Mouse (Mus musculus) Muller cell, postnatal 12 days (primary cell): ENCODE results near the gene E130114P18Rik.

Source experiments
- DNase-seq: peaks from one replicate; pipeline ENCODE4 v3.0.0-alpha.2; 2015; ENCODE audit errors: inconsistent ontology term

The E130114P18Rik gene

DNA sequence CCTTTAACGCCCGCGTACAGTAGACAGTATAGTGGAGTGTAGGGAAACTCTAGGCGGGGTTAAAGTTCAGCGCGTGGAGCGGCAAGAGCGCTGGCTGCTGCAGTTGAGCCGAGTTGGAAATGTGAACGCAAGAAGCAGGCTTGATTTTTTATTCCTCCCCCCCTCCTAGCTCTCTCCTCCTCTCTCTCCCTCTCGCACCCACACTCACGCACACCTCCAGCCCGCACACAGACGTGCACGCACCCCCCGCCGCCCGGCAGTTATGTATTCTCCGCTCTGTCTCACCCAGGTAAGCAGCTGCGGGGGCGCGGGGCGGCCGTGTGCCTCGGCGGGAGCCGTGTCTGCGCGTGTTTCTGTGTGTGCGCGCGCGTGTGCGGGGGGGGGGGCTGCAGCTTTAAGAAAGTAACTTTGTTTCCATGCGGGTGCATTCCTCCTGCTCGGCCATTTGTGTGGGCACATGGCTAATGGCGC lies at the start of gene E130114P18Rik:
E130114P18Rik (minus strand) TSS at position 373 of the 471 bp plus-strand sequence.
- peak; percentile 62 for DNase-seq

- DNase-seq, result peak; percentile 67
Measured at GRCm38 (mm10) chr4:97827115-97827514, 49.2 kb upstream of the E130114P18Rik start.

DNA sequence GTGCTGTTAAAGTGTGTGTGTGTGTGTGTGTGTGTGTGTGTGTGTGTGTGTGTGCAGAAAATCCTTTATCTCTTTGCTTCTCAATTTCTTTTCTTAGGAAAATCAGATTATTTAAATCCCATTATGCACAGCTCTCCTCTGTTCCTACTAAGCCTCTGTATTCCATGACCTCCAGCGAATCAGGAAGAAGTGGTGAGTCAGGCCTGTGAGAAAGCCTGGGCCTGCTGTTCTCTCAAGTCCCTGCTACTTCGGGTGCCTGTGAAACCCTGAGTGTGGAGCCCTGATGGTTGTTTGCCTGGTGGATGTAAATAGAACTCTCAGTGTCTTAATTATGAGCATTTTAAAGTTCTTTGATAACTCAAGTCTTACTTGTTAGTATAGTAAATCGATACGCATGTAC lies 48.0 kb upstream of the E130114P18Rik start:
- DNase-seq, result no peak

DNA sequence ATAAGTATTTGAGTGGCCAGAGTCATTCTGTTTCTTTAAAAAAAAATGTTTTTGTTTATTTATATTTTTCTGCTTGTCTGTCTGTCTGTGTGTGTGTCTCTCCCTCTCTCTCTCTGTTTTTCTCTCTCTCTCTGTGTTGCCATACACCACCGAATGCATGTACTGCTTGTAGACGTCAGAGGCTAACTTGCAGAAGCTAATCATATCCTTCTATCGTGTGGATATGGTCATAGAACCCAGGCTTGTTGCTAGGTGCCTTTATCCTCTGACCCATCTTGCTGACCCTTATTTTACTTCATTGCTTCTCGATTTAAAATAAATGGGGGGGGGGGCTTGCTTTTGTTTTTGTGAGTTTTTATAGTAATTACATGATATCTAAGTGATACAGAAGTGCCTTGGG lies 47.6 kb upstream of the E130114P18Rik start:
- DNase-seq, result no peak

DNA sequence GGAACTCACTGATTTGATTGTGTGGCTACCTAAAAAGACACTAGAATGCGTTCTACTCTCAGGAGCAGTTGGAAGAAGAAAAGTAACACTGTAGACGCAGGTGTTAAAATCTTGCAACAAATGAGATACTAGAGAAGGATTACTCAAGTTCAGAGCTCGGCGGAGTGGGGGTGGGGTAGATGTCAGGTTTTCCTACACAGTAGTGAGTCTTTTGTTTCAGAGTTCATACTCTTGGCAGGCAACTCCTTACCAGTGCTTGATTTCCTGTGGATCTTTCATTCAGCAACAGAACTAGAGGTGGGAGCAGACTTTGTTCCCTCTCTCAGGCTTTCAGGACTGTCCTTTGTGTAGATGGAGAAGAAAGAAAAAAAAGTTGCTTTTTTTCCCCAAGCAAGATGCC lies 46.6 kb upstream of the E130114P18Rik start:
- peak; percentile 75 for DNase-seq

- DNase-seq, result no peak
Measured at GRCm38 (mm10) chr4:97823512-97823911, 45.6 kb upstream of the E130114P18Rik start.

GRCm38 (mm10) chr4:97821556-97822251 lies 43.8 kb upstream of the E130114P18Rik start:
- DNase-seq, result peak; percentile 59

- DNase-seq, result no peak
Measured at GRCm38 (mm10) chr4:97820474-97821259, 42.8 kb upstream of the E130114P18Rik start.

DNA sequence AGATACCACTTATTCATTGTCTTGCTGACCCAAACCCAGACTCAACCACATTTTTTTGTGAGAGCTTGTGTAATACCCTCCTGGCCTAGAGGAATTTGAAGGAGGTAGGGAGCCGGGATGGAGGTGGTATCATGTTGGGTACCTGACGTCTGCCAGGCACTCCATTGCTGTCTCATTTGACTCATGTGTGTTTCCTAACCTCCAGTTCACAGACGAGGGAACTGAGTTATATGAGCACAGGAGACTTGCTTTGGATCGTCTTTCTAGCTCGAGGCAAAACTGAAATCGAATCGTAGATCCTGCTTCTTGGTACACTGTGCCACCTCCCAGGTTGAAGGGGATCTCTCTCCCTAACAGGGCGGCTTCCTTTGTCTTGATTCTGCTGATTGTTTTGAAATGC lies 41.2 kb upstream of the E130114P18Rik start:
- no peak for DNase-seq

- no peak for DNase-seq
Measured at GRCm38 (mm10) chr4:97818498-97818897, 40.6 kb upstream of the E130114P18Rik start.

DNA sequence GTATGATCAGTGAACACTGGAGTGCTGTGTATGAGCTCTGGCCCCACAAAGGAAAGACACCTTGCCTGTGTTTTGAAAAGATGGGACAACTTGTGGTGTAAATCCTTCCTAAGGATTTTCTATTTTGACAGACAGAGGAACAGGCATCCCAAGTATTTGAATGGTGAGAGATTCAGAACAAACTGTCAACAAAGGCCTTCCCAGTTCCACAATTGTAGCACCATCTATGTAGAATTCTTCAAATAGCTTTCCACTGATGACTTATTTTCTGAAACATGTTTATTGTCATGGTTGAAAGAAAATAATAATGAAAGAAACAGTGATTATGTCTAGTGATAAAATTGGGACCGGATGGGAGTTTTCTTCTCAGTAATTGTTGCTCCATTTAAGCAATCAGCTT lies 39.9 kb upstream of the E130114P18Rik start:
- peak; percentile 95 for DNase-seq

DNA sequence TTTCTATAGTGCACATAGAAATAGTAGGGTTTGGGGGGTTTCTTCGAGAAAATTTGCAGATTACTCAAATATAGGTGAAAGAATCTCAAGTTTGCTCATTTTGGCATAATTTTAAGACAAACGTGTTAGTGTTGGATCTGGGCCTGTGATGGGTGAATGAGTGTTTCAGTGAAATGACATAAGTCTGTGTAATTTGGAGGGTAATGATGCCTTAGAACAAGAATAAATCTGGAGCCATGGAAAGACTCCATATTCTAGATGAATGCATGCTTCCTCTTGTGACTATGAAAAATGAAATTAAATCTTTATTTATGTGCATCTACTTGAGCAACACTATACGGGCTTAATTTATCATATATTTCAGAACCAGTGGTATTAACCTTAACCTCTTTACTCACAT lies 38.9 kb upstream of the E130114P18Rik start:
- DNase-seq, result no peak

DNA sequence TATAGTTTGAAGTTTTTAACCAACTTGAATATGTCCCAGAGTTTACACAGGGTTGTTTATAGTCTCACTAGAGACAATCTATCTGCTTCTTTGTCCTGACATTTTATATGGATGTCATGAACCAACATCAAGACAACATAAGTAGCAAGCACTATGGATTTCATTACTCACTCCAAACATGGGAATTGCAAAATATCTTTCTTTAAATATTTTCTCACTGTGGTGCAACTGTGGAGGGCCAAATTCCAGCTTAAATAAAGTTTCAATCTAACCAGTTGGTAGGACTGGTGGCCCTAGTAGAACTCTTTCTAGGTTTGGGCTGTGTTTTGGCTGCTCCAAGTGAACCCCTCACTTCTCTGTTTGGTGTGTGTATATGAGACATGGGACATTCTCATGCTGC lies 38.1 kb upstream of the E130114P18Rik start:
- no peak for DNase-seq

DNA sequence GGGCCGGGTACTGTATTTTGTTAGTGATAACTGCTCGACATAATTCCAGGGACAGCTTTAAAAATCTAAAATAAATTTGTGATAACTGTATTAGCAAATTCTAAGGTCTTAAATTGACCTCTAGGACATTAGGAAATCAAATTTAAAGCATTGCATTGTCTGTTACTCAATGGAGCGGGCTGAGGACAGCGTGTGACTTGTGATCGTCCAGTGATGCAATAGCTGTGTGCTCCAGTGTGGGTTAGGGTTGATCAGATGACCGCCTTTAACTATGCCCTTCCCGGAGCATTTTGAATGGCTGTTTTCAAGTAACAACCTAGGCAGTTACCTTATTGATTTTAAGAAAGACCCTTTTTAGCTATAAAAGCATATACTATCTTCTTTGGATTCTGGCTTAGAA lies 36.6 kb upstream of the E130114P18Rik start:
- no peak for DNase-seq

GRCm38 (mm10) chr4:97813996-97814395 lies 36.1 kb upstream of the E130114P18Rik start:
- DNase-seq, result no peak

- no peak for DNase-seq
Measured at GRCm38 (mm10) chr4:97813035-97813434, 35.2 kb upstream of the E130114P18Rik start.

GRCm38 (mm10) chr4:97810348-97810939 lies 32.6 kb upstream of the E130114P18Rik start:
- DNase-seq, result no peak

DNA sequence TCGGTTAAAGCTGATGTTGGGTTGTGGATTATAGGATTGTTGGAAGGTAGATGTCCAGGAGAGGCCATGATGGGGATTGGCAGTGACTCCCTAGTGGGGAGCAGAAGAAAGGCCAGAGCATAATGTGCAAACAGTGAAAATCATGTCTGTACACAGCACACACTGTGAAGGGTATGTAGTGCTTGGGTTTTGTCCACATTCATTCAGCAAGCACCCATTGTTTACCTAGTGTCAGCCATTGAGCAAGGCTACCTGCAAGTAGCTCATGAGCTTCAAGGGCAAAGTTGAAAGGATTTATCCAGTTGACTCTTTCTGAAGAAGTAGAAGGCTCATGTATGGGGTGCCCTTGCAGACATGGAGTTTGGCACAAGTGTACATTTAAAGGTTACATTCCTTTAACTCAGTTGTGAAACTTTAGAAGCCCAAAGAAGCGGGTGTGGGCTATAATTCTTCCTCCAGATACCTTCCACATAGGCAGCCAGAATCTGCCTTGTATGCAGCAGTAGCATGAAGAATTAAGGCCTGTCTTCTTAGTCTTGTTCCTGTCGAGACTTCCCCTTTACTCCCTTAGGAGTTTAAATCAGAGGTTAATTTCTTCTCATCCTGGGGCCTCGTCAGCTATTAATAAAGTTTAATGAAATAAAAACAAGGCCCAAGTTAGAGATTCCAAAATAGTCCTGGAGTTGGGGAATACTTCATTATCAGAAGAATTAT lies 31.9 kb upstream of the E130114P18Rik start:
- DNase-seq, result no peak

DNA sequence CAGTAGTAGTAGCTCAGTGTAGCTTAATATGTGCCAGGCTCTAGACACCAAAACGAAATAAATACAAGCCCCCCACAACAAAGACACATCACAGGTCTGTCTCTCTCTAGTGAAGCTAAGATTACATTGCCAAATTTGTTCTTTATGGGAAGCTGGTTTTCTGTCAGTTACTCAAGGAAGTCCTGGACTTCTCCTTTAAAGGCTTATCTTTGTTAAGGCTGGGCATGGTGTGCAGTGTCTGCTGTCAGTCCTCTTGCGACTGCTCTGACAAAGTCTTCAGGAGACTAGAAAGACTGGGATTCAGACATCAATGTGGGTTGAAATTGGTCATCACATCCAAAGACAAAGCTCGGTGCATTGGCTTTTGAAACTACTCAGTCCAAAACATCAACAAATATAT lies 31.0 kb upstream of the E130114P18Rik start:
- DNase-seq, result no peak

DNA sequence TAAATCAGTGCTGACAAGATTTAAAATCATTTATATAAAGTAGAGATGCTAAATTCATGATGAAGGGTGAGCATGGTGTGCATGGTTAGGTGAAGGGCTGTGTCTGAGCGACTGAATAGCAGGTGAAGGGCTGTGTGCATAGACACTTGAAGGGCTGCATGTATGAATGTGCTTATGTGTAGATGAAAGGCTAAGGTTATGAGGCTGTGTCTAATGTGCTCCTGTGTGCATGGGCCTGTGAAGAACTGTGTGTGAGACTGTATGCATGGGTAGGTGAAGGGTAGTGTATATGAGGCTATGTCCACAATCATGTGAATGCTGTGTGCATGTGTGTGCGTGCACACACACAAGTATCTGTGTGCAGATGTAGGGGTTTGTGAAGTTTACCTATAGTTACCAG lies 29.0 kb upstream of the E130114P18Rik start:
- no peak for DNase-seq

DNA sequence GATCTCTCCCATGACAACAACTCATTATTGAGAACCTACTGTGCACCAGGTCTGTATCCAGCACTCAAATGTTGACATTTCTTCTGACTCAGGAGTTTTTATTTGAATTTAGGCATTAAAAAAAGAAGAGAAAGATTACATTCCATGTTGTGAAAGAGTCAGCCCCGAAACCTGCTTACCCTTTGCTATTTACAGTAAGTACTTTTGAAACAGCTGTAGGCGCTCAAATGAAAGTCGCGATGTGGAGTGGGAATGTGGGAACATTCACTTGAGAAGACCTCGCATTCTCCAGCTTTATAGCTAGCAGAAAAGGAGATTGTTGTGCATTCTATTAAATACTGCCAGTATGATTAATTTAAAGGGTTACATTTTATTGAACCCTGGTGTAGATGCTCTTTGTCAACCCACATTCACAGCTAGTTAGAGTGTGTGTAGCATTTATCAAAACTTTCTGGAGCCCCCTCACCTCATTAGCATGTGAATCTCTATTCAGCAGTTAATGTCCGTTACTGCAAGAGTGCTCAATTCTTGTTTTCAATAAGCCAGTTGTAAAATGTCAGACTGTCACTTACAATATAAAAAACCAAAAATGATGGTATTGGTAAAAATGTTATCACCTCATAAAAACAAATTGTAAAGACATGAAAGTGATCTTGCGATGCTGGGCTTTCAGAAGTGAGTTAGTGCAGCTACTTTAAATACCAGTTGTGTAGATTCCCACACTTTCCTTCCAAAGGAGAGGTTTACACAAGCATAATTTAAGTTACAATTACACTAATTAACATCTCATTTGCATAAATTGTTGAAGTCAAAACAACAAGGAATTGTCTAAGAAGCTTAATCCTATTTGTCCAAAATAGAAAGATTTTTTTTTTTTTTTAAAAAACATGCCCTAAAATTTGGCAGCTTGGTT lies 28.3 kb upstream of the E130114P18Rik start:
- no peak for DNase-seq
